In the genomic region with DNA sequence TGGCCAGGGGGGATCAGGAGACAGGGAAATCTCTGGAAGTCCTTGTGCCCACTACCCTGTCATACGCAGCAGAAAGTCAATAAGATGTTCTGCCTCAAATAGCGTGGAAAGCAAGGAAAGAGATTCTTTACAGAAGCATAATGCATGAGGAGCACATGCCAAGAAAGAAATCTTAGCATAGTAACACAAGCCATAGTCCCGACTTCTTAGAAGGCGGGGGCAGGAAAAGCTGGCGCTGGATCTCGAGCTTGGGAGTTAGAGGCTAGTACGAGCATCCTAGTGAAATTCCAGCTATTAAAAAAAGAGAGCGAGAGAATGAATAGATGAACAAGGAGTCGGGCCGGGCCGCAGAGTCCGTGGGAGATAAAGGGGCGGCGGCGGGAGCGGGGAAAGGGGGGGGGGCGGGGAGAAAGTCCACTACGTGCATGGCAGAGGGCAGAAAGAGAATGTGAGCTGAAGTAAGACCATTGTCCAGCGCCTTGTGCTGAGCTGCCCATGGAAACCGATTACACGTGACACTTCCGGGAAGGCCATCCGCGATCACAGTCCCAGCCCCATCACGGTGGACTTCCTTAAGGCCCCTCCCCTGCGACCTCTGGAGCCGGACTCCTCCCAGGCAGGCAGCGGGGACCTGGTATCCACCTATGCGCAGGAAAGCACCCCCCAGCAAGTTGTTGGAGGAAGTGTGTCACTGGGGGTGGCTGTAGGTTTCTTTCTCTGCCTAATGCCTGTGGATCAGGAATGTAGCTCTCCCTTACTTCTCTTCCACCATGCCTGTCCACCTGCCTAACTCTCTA, we compare ENCODE assay signal across 8 mouse cellular contexts. TPM values are rescaled to one million over a fixed set of nuclear protein-coding genes. Genes with fewer than 3 reads are reported as not detected.
DNase-seq lines count a peak whose midpoint lies in the region; ATAC-seq and TF ChIP-seq lines count a peak whose summit lies in the region.

No protein-coding gene starts in this region.

- DNase-seq in right cerebral cortex, adult 18-20 months: peak; percentile 55
- DNase-seq in right cerebral cortex, postnatal 25 days: no peak
- peak; percentile 91 for DNase-seq in heart, embryonic 10.5 days (ENCODE audit: low spot score)
- DNase-seq in kidney, adult 8-10 months: peak; percentile 60 to 67
- DNase-seq in lung, adult 2 months: peak; percentile 54

- no peak for TF ChIP-seq CTCF in cortical plate, adult 2 months (IDR thresholded peaks at IDR 0.05; ENCODE audit: extremely low read depth, insufficient read depth, low read length)
- no peak for TF ChIP-seq CTCF in lung, adult 2 months (IDR thresholded peaks at IDR 0.05; ENCODE audit: insufficient read depth, low read length)

- no peaks in the 10 kb centered on the region for H3K27me3 ChIP-seq in heart, embryonic 10.5 days (ENCODE audit: insufficient read depth, poor library complexity, severe bottlenecking)
- no peaks in the 10 kb centered on the region for H3K27me3 ChIP-seq in neural tube, embryonic 15.5 days (replicated peaks)

- TF ChIP-seq POLR2A in cortical plate, adult 2 months (IDR thresholded peaks at IDR 0.05; ENCODE audit: extremely low read depth, insufficient read depth, low read length): no peak
- peak; percentile 37; the same call in 1 of the 2 replicates for TF ChIP-seq POLR2A in lung, adult 2 months (IDR thresholded peaks at IDR 0.05; ENCODE audit: borderline replicate concordance, extremely low read depth, low read depth, low read length)

- peak; percentile 50; the same call in 1 of the 2 replicates for ATAC-seq in neural tube, embryonic 15.5 days (ENCODE audit: low FRiP score)
- no peak for ATAC-seq in erythroid progenitor cell, adult 5-6 weeks (replicated peaks; ENCODE audit: low FRiP score, poor library complexity, severe bottlenecking)

- H3K4me1 ChIP-seq in cortical plate, adult 2 months (ENCODE audit: control insufficient read depth, insufficient read depth, low read length): peaks cover 3% of the 10 kb centered on the region
- peaks cover 38% of the 10 kb centered on the region for H3K4me1 ChIP-seq in heart, embryonic 10.5 days
- peaks cover 14% of the 10 kb centered on the region for H3K4me1 ChIP-seq in lung, adult 2 months (ENCODE audit: control insufficient read depth, insufficient read depth, low read length)
- peaks cover 11% of the 10 kb centered on the region for H3K4me1 ChIP-seq in neural tube, embryonic 15.5 days

- H3K36me3 ChIP-seq in heart, embryonic 10.5 days: no peaks in the 10 kb centered on the region
- H3K36me3 ChIP-seq in neural tube, embryonic 15.5 days: no peaks in the 10 kb centered on the region

- H3K4me3 ChIP-seq in cortical plate, adult 2 months (ENCODE audit: insufficient read depth, low read length): peak overlapping the region; percentile 10; the same call in 1 of the 2 replicates
- peak overlapping the region; percentile 58 for H3K4me3 ChIP-seq in heart, embryonic 10.5 days
- H3K4me3 ChIP-seq in lung, adult 2 months (replicated peaks; ENCODE audit: extremely low read depth, low read depth, low read length): peak overlapping the region; percentile 32
- H3K4me3 ChIP-seq in neural tube, embryonic 15.5 days (replicated peaks): peak overlapping the region; percentile 29

- no peaks in the 10 kb centered on the region for H3K9me3 ChIP-seq in heart, embryonic 10.5 days
- no peaks in the 10 kb centered on the region for H3K9me3 ChIP-seq in neural tube, embryonic 15.5 days (replicated peaks)

- no peak overlapping the region for H3K27ac ChIP-seq in cortical plate, adult 2 months (ENCODE audit: insufficient read depth, low read length)
- H3K27ac ChIP-seq in heart, embryonic 10.5 days: peak overlapping the region; percentile 85
- H3K27ac ChIP-seq in neural tube, embryonic 15.5 days (replicated peaks): peak overlapping the region; percentile 48

- H3K9ac ChIP-seq in neural tube, embryonic 15.5 days (replicated peaks): peak overlapping the region; percentile 40

- peak overlapping the region; percentile 67 for H3K4me2 ChIP-seq in neural tube, embryonic 15.5 days

- 12% methylated on average over 29 of the region's 29 CpGs for WGBS in heart, embryonic 10.5 days
- WGBS in lung, adult 2 months: 8% methylated on average over 29 of the region's 29 CpGs
- WGBS in neural tube, embryonic 15.5 days: 9% methylated on average over 28 of the region's 29 CpGs

RNA-seq across cellular contexts. Expression of gene Cdc42, which starts 12.6 kb away (rescaled TPM):
- polyA plus RNA-seq in cortical plate, adult 2 months (2012; rRNA removed): 383 and 397 TPM in 2 replicates
- polyA plus RNA-seq in heart, embryonic 10.5 days (2016; fragmentation: Nextera tagmentation; extraction: Ambion mirVana): 550 and 560 TPM in 2 replicates
- 67.9 and 124 TPM in 2 replicates for polyA plus RNA-seq in lung, adult 2 months (2012; rRNA removed)
- polyA plus RNA-seq in neural tube, embryonic 15.5 days (2015; fragmentation: Nextera tagmentation; extraction: Ambion mirVana): 923 and 961 TPM in 2 replicates
- total RNA-seq in erythroid progenitor cell, adult 5-6 weeks (2015; ENCODE audit: low replicate concordance): 284 and 321 TPM in 2 replicates
- 140 and 178 TPM in 2 replicates for total RNA-seq in erythroid progenitor cell, adult 5-6 weeks (2017; ENCODE audit: low replicate concordance)

RNA-seq across cellular contexts. Expression of gene Cela3a, which starts 39.4 kb away (rescaled TPM):
- polyA plus RNA-seq in cortical plate, adult 2 months (2012; rRNA removed): not detected in 2 replicates
- not detected in 2 replicates for polyA plus RNA-seq in heart, embryonic 10.5 days (2016; fragmentation: Nextera tagmentation; extraction: Ambion mirVana)
- polyA plus RNA-seq in lung, adult 2 months (2012; rRNA removed): not detected in 2 replicates
- polyA plus RNA-seq in neural tube, embryonic 15.5 days (2015; fragmentation: Nextera tagmentation; extraction: Ambion mirVana): not detected in 2 replicates
- total RNA-seq in erythroid progenitor cell, adult 5-6 weeks (2015; ENCODE audit: low replicate concordance): not detected in 2 replicates
- total RNA-seq in erythroid progenitor cell, adult 5-6 weeks (2017; ENCODE audit: low replicate concordance): not detected in 2 replicates
